Mouse (Mus musculus) forebrain, postnatal 0 days (tissue): Measurements from ENCODE around the gene Apof. TPM values are rescaled to one million over a fixed set of nuclear protein-coding genes. Genes with fewer than 3 reads are reported as not detected.

Experiments used
- ATAC-seq: fragments of 200-750 bp; cut with Nextera tagmentation; 2 replicates; pipeline ENCODE4 v1.8.0; 2017; ENCODE audit warnings: mild to moderate bottlenecking, moderate library complexity
- DNase-seq: peaks from one replicate; pipeline ENCODE4 v3.0.0-alpha.2; 2015
- H3K27ac ChIP-seq: fragments of 300-500 bp; sonication (generic); 2 replicates; pipeline ENCODE4 v1.5.1; 2014; ENCODE audit warnings: low read depth, mild to moderate bottlenecking, antibody characterized with exemption, low read length, moderate library complexity, mixed read lengths
- H3K27me3 ChIP-seq: fragments of 300-500 bp; sonication (generic); 2 replicates; pipeline ENCODE4 v1.6.1; 2014; ENCODE audit warnings: mild to moderate bottlenecking, low read length, mixed read lengths; ENCODE audit not compliant: insufficient read depth
- H3K36me3 ChIP-seq: fragments of 300-500 bp; sonication (generic); 2 replicates; pipeline ENCODE4 v1.6.1; 2014; ENCODE audit warnings: mild to moderate bottlenecking, moderate library complexity; ENCODE audit not compliant: insufficient read depth
- H3K4me1 ChIP-seq: fragments of 300-500 bp; sonication (generic); 2 replicates; pipeline ENCODE4 v1.6.1; 2014; ENCODE audit warnings: antibody characterized with exemption; ENCODE audit not compliant: insufficient read depth
- H3K4me2 ChIP-seq: fragments of 300-500 bp; sonication (generic); 2 replicates; pipeline ENCODE4 v1.6.1; 2014; ENCODE audit warnings: low read depth, mild to moderate bottlenecking, moderate library complexity
- H3K4me3 ChIP-seq: fragments of 300-500 bp; sonication (generic); 2 replicates; pipeline ENCODE4 v1.5.1; 2014; ENCODE audit warnings: low read depth, low read length, mixed read lengths
- H3K9ac ChIP-seq: fragments of 300-500 bp; sonication (generic); 2 replicates; pipeline ENCODE4 v1.6.1; 2014; ENCODE audit warnings: mild to moderate bottlenecking
- H3K9me3 ChIP-seq: fragments of 300-500 bp; sonication (generic); 2 replicates; pipeline ENCODE4 v1.6.1; 2016; ENCODE audit warnings: low read length
- CTCF ChIP-seq: sonication (generic); IDR thresholded peaks from 2 replicates; pipeline ENCODE4 v1.5.1; 2016; ENCODE audit warnings: antibody characterized with exemption, control low read depth, low read depth
- WGBS: fragments of 180-500 bp; shearing (Covaris S2); extraction: QIAGEN DNeasy Blood & Tissue Kit; methylation state at CpG from one replicate; pipeline ENCODE4 v1.1.7; 2014; 5-methylcytosine and 5-hydroxymethylcytosine counted together
- polyA plus RNA-seq: library from polyadenylated mRNA; unstranded; fragments of >200 nt; fragmentation: Nextera tagmentation; extraction: Ambion mirVana; gene quantifications from 2 replicates; pipeline ENCODE4 v1.2.1, GENCODE M21; 2015
- total RNA-seq: library from RNA; depleted of rRNA; stranded (reverse); fragments of >200 nt; gene quantifications from 2 replicates; pipeline ENCODE4 v1.2.3, GENCODE M21; 2014; rRNA removed

Gene Apof
- 0.38 and 0.54 TPM in 2 replicates for total RNA-seq
- polyA plus RNA-seq: 0.12 and 0.26 TPM in 2 replicates

DNA sequence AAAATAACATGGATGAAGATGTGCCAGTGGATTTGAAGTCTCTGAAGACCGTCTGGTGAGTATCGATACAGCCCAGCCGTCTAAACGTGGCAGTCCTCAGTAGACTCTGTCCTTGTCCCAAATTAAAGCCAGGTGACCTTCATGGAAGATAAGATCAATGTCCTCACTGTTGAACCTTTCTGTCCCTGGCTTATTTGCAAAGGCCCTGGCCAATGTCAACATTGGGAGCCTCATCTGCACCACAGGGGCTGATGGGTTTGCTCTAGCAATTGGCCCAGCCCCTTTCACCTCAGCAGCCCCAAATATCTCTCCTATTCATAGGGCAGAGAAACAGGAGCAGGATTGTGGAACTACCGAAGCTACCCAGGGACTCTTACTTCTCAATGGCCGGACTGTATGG, at the start of gene Apof:
Apof (plus strand) TSS at position 301 of the 400 bp plus-strand sequence.
- no peak within 1 kb of the TSS for H3K4me3 ChIP-seq
- ATAC-seq: no peak
- no peaks in the 10 kb centered on the region for H3K36me3 ChIP-seq
- 86% methylated on average over 6 of the region's 6 CpGs for WGBS
- TF ChIP-seq CTCF: no peak
- no peak within 1 kb of the TSS for H3K9ac ChIP-seq
- H3K27ac ChIP-seq: no peak within 1 kb of the TSS
- H3K4me1 ChIP-seq: 0 out of 2 replicates have a peak, but pooled peaks cover 4% of the 10 kb centered on the region
- H3K9me3 ChIP-seq: no peaks in the 10 kb centered on the region
- no peak for DNase-seq
- H3K27me3 ChIP-seq: no peaks in the 10 kb centered on the region
- H3K4me2 ChIP-seq: no peak within 1 kb of the TSS

DNA sequence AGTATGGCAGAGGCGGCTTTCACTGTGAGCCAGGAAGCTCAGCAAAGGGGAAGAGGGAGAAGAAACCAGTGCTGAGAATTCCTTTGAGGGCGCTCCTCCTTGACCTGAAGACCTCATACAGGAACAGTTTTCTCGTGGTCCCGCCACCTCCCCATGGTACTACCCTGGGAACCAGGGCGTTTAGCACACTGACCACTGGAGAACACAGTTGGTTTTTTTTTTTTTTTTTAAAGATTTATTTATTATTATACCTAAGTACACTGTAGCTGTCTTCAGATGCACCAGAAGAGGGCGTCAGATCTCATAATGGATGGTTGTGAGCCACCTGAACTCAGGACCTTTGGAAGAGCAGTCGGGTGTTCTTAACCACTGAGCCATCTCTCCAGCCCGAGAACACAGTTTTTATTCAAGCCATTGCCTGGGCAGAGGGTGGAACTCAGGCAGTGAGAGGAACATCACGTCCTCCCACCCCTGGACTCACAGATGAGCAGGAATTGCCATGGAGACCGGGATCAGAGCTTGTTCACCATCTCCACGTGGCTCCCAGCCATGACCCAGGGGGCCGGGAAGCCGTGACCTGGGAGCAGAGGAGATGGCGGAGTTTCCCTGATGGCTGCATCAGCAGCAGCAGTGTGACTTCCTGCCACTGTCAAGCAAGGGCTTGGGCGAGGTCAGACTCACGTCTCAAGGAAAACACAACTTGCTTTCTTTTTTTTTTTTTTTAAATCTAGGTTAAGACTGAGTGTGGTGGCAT, 46.8 kb upstream of the Apof start:
- WGBS: 72% methylated on average over 16 of the region's 16 CpGs
- H3K9ac ChIP-seq: no peak overlapping the region
- H3K27ac ChIP-seq: no peak overlapping the region
- no peak overlapping the region for H3K4me2 ChIP-seq
- H3K36me3 ChIP-seq: no peaks in the 10 kb centered on the region
- TF ChIP-seq CTCF: no peak
- no peak for ATAC-seq
- H3K4me3 ChIP-seq: no peak overlapping the region
- H3K27me3 ChIP-seq: no peaks in the 10 kb centered on the region
- DNase-seq: no peak
- H3K9me3 ChIP-seq: no peaks in the 10 kb centered on the region
- H3K4me1 ChIP-seq: no peaks in the 10 kb centered on the region

DNA sequence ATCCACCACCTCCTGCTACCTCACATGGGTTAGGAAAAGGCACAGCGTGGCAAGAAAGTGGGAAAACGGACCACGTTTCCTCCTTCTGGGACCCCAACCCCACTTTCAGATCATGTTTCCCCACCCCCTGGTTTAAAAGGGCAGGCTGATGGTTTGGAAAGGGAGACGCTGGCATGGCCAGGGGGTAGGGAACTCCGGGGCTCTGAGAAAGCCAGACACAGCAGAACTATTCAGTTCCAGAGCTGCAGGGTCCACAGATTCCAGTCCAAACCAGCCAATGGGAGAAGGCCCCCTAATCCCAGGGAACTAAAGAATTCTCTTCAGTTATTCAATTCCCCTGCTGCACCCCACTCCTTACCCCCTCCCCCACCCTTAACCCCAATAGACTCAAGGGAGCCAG, 43.4 kb upstream of the Apof start:
- H3K4me3 ChIP-seq: no peak overlapping the region
- TF ChIP-seq CTCF: no peak
- no peaks in the 10 kb centered on the region for H3K27me3 ChIP-seq
- H3K27ac ChIP-seq: no peak overlapping the region
- WGBS: 30% methylated on average over 5 of the region's 5 CpGs
- no peaks in the 10 kb centered on the region for H3K4me1 ChIP-seq
- no peaks in the 10 kb centered on the region for H3K9me3 ChIP-seq
- no peak overlapping the region for H3K4me2 ChIP-seq
- no peak overlapping the region for H3K9ac ChIP-seq
- H3K36me3 ChIP-seq: no peaks in the 10 kb centered on the region
- no peak for ATAC-seq
- DNase-seq: no peak

DNA sequence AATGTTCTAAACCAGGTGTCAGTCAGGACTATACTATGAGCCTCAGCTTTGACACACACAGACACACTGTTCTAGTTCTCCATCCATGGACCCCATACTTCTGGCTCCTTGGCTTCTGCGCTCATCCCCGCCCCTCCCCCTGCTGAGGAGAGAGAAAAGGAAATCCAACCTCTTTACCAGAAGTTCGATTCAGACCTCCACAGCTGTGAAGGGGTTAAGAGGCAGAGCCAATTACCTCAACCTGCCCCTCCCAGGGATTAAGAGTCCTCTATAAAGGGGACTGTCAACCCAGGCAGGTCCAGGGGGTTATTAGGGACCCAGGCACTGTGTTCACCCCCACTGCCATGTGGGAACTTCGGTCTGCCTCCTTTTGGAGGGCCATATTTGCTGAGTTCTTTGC, 42.9 kb upstream of the Apof start, which contains the start of gene Mip:
Mip (plus strand) TSS at position 301 of the 400 bp plus-strand sequence.
- DNase-seq (no peak), ATAC-seq (no peak)
- Histone ChIP-seq H3K9me3 (no peaks in the 10 kb centered on the region), H3K4me2 (no peak within 1 kb of the TSS), H3K27me3 (no peaks in the 10 kb centered on the region), H3K9ac (no peak within 1 kb of the TSS), H3K4me1 (no peaks in the 10 kb centered on the region), H3K36me3 (no peaks in the 10 kb centered on the region), H3K27ac (no peak within 1 kb of the TSS), H3K4me3 (no peak within 1 kb of the TSS)
- 19% methylated on average over 4 of the region's 4 CpGs for WGBS
- TF ChIP-seq CTCF: no peak

DNA sequence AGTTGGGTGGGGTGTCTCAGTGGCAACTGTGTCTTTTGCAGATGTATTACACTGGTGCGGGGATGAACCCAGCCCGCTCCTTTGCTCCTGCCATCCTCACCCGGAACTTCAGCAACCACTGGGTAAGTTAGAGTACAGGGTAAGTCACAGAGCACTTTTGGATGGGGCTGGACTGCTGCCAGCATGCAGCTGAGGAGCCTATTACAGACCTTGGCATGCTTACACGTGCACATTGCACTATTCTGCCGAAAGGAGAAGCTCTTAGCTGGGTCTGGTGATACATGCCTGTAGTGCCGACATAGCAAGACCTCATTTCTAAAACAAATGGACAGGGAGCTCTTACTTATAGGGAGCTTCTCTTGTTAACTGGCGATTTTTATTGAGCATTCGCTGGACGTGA, 40.9 kb upstream of the Apof start:
- no peak overlapping the region for H3K27ac ChIP-seq
- no peak for TF ChIP-seq CTCF

DNA sequence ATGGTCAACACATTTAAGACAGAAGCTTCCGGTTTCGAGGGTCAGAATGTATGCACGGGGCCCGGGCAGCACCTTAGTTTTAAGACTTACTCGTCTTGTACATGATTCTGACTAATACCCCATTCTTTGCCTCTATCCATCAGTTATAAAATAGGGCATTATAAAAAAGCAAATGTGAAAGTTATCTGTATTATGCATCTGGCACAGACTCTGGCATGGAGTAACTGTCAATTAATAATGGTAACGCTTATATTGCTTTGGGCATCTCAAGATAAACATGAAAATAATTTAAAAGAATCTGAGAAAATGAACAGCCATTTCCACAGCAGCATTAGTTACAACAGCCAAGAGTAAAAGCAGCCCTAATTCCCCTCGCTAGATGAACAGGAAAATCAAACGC, 40.5 kb upstream of the Apof start:
- Histone ChIP-seq H3K4me3 (no peak overlapping the region), H3K9ac (no peak overlapping the region), H3K4me2 (no peak overlapping the region), H3K27ac (no peak overlapping the region), H3K27me3 (no peaks in the 10 kb centered on the region), H3K9me3 (no peaks in the 10 kb centered on the region), H3K36me3 (no peaks in the 10 kb centered on the region), H3K4me1 (no peaks in the 10 kb centered on the region)
- DNase-seq: no peak
- TF ChIP-seq CTCF: no peak
- no peak for ATAC-seq
- 90% methylated on average over 8 of the region's 8 CpGs for WGBS

More for the DNA sequence above, 40.9 kb upstream of the Apof start:
- DNase-seq (no peak), ATAC-seq (no peak)
- Histone ChIP-seq H3K4me2 (no peak overlapping the region), H3K36me3 (no peaks in the 10 kb centered on the region), H3K27me3 (no peaks in the 10 kb centered on the region), H3K4me1 (no peaks in the 10 kb centered on the region), H3K9me3 (no peaks in the 10 kb centered on the region), H3K4me3 (no peak overlapping the region), H3K9ac (no peak overlapping the region)
- whole genome bisulfite sequencing: 72% methylated on average over 9 of the region's 9 CpGs

DNA sequence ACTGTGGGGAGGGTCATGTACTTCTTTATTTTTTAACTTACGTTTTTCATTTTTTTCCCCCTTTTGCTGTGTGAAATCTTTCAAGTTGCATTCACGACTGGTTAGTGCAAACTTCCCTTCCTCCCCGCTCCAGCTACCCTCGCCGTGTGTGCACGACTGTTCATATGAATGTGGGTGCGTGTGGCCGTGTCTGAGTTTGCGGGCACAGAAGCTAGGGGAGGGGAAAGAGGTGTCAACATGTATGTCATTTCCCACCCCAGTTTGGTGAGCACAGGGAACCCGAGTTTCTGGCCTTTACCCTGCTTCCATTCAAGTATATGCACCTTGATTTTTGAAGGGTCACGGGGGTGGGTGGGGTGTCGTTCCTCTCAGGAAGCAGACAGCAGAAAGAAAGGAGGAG, 37.9 kb upstream of the Apof start:
- Histone ChIP-seq H3K27ac (no peak overlapping the region), H3K9me3 (no peaks in the 10 kb centered on the region), H3K9ac (no peak overlapping the region), H3K4me1 (no peaks in the 10 kb centered on the region), H3K4me3 (no peak overlapping the region), H3K36me3 (no peaks in the 10 kb centered on the region), H3K4me2 (no peak overlapping the region), H3K27me3 (no peaks in the 10 kb centered on the region)
- ATAC-seq (no peak), DNase-seq (no peak)
- WGBS: 83% methylated on average over 12 of the region's 12 CpGs
- TF ChIP-seq CTCF: no peak
